11 mouse cellular contexts compared by ENCODE assay signal in the genomic region with DNA sequence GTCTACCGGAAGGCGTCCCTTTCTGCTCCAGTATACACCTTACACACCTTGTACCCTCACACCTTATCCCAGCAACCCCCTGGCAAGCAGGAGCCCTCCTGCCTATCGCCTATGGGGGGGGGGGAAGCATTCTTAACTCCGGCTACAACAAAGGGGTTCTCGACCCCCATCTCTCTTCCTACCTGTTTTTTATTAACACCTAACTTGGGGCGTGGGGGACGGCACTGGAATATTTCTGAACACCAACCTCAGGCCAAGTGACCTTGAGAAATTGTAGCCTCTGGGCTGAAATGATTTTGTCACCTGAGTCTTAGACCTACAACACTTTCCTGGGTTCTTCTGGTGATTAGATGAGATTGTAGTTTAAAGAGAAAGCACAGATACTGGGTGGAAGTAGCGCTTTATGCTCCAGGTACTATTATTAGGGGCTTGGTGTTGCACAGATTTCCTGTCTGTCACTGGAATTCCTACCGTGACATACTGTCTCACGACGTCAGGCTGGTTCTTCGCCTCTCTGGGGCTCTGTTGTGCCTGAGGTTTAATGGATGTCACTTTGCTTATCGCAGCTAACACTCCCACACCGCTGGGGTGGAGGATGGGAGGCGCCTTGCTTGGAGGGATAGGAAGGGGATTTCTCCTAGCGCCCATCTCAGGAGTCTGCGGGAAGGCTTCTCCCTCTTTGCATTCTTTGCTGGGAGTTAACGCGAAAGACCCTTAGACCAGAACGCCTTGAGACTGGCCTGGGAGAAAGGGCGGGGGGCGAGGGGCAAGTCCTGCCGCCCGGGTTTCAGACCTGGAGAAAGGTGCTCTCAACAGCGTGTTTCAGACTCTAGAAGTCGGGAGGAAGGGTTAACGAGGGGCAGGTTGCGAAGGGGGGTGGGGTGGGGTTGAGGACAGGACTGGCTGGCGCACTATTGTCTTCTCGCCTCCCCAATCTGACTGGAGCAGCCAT. TPM values are rescaled to one million over a fixed set of nuclear protein-coding genes. Genes with fewer than 3 reads are reported as not detected.
A peak's percentile ranks its signal among the peaks of the same experiment; 100 is the strongest.
DNase-seq lines count a peak whose midpoint lies in the region; ATAC-seq lines count a peak whose summit lies in the region.
"Had no signal": no experiment of that assay in that cellular context is flagged by ENCODE, and none has a peak within 500 bp of the region (broad histone marks: within the 10 kb centered on the region; RNA-seq: fewer than 3 reads in every experiment).

No protein-coding gene starts in this region.

- no peaks in the 10 kb centered on the region for H3K9me3 ChIP-seq in heart, embryonic 13.5 days
- no peaks in the 10 kb centered on the region for H3K9me3 ChIP-seq in forebrain, embryonic 13.5 days (replicated peaks)
- H3K9me3 ChIP-seq in midbrain, embryonic 10.5 days (replicated peaks), result no peaks in the 10 kb centered on the region

- H3K9ac ChIP-seq in heart, embryonic 13.5 days, result peak overlapping the region; percentile 48; the same call in 1 of the 2 replicates
- H3K9ac ChIP-seq in forebrain, embryonic 13.5 days, result peak overlapping the region; percentile 81

- ATAC-seq in heart, embryonic 13.5 days (ENCODE audit: extremely low read depth, insufficient number of reproducible peaks, low FRiP score, low TSS enrichment), result no peak
- no peak for ATAC-seq in forebrain, embryonic 13.5 days
- ATAC-seq: activated CD4-positive, CD25-positive, alpha-beta regulatory T cell, adult 4 months had no signal

- H3K4me2 ChIP-seq in heart, embryonic 13.5 days, result peak overlapping the region; percentile 86
- H3K4me2 ChIP-seq in forebrain, embryonic 13.5 days, result peak overlapping the region; percentile 72

- intact Hi-C loops in heart, postnatal 25 days (cut with DNase I), result no loop called here
- intact Hi-C loops in left cerebral cortex, postnatal 10 days (cut with DNase I), result loop anchor here (5.0 to 10.0 kb wide), 3 partner anchors 96 to 969 kb away; a partner anchor contains a TSS

- peaks cover 99% of the 10 kb centered on the region for H3K27me3 ChIP-seq in heart, embryonic 13.5 days (replicated peaks)
- peaks cover 99% of the 10 kb centered on the region for H3K27me3 ChIP-seq in forebrain, embryonic 13.5 days
- peaks cover 100% of the 10 kb centered on the region for H3K27me3 ChIP-seq in midbrain, embryonic 10.5 days (ENCODE audit: low read depth, poor library complexity, severe bottlenecking)

- 3% methylated on average over 30 of the region's 30 CpGs for whole genome bisulfite sequencing in heart, embryonic 13.5 days
- WGBS in forebrain, embryonic 13.5 days, result 3% methylated on average over 30 of the region's 30 CpGs
- 3% methylated on average over 30 of the region's 30 CpGs for WGBS in midbrain, embryonic 10.5 days

- no peak overlapping the region for H3K27ac ChIP-seq in heart, embryonic 13.5 days (replicated peaks)
- H3K27ac ChIP-seq in forebrain, embryonic 13.5 days, result peak overlapping the region; percentile 95
- H3K27ac ChIP-seq in midbrain, embryonic 10.5 days (replicated peaks), result peak overlapping the region; percentile 65; the same call in 1 of the 2 replicates

- no peaks in the 10 kb centered on the region for H3K36me3 ChIP-seq in heart, embryonic 13.5 days
- H3K36me3 ChIP-seq in forebrain, embryonic 13.5 days (ENCODE audit: poor library complexity, severe bottlenecking), result no peaks in the 10 kb centered on the region
- H3K36me3 ChIP-seq in midbrain, embryonic 10.5 days, result no peaks in the 10 kb centered on the region

- DNase-seq in heart, postnatal 25 days (ENCODE audit: low spot score), result no peak
- DNase-seq in ES-CJ7 (ENCODE audit: low read depth, low spot score), result peak; percentile 29
- DNase-seq in midbrain, embryonic 10.5 days (ENCODE audit: low spot score), result peak; percentile 46
- DNase-seq in left cerebral cortex, postnatal 10 days (ENCODE audit: extremely low spot score in 1 of 2, low spot score in 2 of 2), result no peak
- no peak for DNase-seq in thymus, postnatal 10 days (ENCODE audit: low spot score in 2 of 2)
- DNase-seq in cerebellum, adult 11-12 months, result no peak
- DNase-seq: cerebellum, adult 8-10 months had no signal

- H3K4me3 ChIP-seq in heart, embryonic 13.5 days, result peak overlapping the region; percentile 53
- peak overlapping the region; percentile 54 for H3K4me3 ChIP-seq in forebrain, embryonic 13.5 days
- H3K4me3 ChIP-seq in midbrain, embryonic 10.5 days, result peak overlapping the region; percentile 56

- peaks cover 74% of the 10 kb centered on the region for H3K4me1 ChIP-seq in heart, embryonic 13.5 days
- H3K4me1 ChIP-seq in forebrain, embryonic 13.5 days, result peaks cover 86% of the 10 kb centered on the region
- H3K4me1 ChIP-seq in midbrain, embryonic 10.5 days, result peaks cover 81% of the 10 kb centered on the region

RNA-seq across cellular contexts. Expression of a gene that starts 13.1 kb away (rescaled TPM):
- polyA plus RNA-seq in heart, embryonic 13.5 days (2015; fragmentation: Nextera tagmentation; extraction: Ambion mirVana), result 0.22 and 0.23 TPM in 2 replicates
- under 1 TPM; 0.13 to 0.36 TPM for total RNA-seq in heart, postnatal 25 days (2021)
- 35.5 and 45.4 TPM in 2 replicates for polyA plus RNA-seq in forebrain, embryonic 13.5 days (2015; fragmentation: Nextera tagmentation; extraction: Ambion mirVana)
- polyA plus RNA-seq in midbrain, embryonic 10.5 days (2016; fragmentation: Nextera tagmentation; extraction: Ambion mirVana), result 2.6 and 7.9 TPM in 2 replicates
- 100 to 1,000 TPM; 162 to 165 TPM for total RNA-seq in left cerebral cortex, postnatal 10 days (2021)

RNA-seq across cellular contexts. Expression of a gene that starts 57.3 kb away (rescaled TPM):
- 0.59 and 0.64 TPM in 2 replicates for polyA plus RNA-seq in heart, embryonic 13.5 days (2015; fragmentation: Nextera tagmentation; extraction: Ambion mirVana)
- total RNA-seq in heart, postnatal 25 days (2021), result not detected
- polyA plus RNA-seq in forebrain, embryonic 13.5 days (2015; fragmentation: Nextera tagmentation; extraction: Ambion mirVana), result 2.2 and 2.8 TPM in 2 replicates
- polyA plus RNA-seq in midbrain, embryonic 10.5 days (2016; fragmentation: Nextera tagmentation; extraction: Ambion mirVana), result 1.9 and 2.2 TPM in 2 replicates
- 1 to 10 TPM in 1 of 2 experiments, under 1 TPM in 1; 0.49 to 1.6 TPM for total RNA-seq in left cerebral cortex, postnatal 10 days (2021)
- total RNA-seq: gastrocnemius, postnatal 4 days had no signal
- polyA plus RNA-seq: activated CD4-positive, CD25-positive, alpha-beta regulatory T cell, adult 4 months had no signal

Comparison
In these comparisons a context has a peak if more than half of its experiments do, and no peak if none do; other contexts are left out.
1. DNase-seq: peak in ES-CJ7 (single experiment) and midbrain, embryonic 10.5 days (single experiment); none in heart, postnatal 25 days (single experiment), left cerebral cortex, postnatal 10 days (0 of 2), thymus, postnatal 10 days (0 of 2) and cerebellum, adult 11-12 months (single experiment).
2. Peak in every context shown above with its lines, with median percentiles within 50 percentile points of each other: H3K4me3 ChIP-seq.